Mouse (Mus musculus) forebrain, postnatal 0 days (tissue): Measurements from ENCODE around the gene Chp2. TPM values are rescaled to one million over a fixed set of nuclear protein-coding genes. Genes with fewer than 3 reads are reported as not detected.
"Not testable (repeated sequence)": the region's sequence is repeated elsewhere in the genome, so short reads cannot be mapped to it uniquely, and the experiment has no call there.

Source experiments
- ATAC-seq: fragments of 200-750 bp; cut with Nextera tagmentation; 2 replicates; pipeline ENCODE4 v1.8.0; 2017; ENCODE audit warnings: mild to moderate bottlenecking, moderate library complexity
- DNase-seq: peaks from one replicate; pipeline ENCODE4 v3.0.0-alpha.2; 2015
- H3K27ac ChIP-seq: fragments of 300-500 bp; sonication (generic); 2 replicates; pipeline ENCODE4 v1.5.1; 2014; ENCODE audit warnings: low read depth, mild to moderate bottlenecking, antibody characterized with exemption, low read length, moderate library complexity, mixed read lengths
- H3K27me3 ChIP-seq: fragments of 300-500 bp; sonication (generic); 2 replicates; pipeline ENCODE4 v1.6.1; 2014; ENCODE audit warnings: mild to moderate bottlenecking, low read length, mixed read lengths; ENCODE audit not compliant: insufficient read depth
- H3K36me3 ChIP-seq: fragments of 300-500 bp; sonication (generic); 2 replicates; pipeline ENCODE4 v1.6.1; 2014; ENCODE audit warnings: mild to moderate bottlenecking, moderate library complexity; ENCODE audit not compliant: insufficient read depth
- H3K4me1 ChIP-seq: fragments of 300-500 bp; sonication (generic); 2 replicates; pipeline ENCODE4 v1.6.1; 2014; ENCODE audit warnings: antibody characterized with exemption; ENCODE audit not compliant: insufficient read depth
- H3K4me2 ChIP-seq: fragments of 300-500 bp; sonication (generic); 2 replicates; pipeline ENCODE4 v1.6.1; 2014; ENCODE audit warnings: low read depth, mild to moderate bottlenecking, moderate library complexity
- H3K4me3 ChIP-seq: fragments of 300-500 bp; sonication (generic); 2 replicates; pipeline ENCODE4 v1.5.1; 2014; ENCODE audit warnings: low read depth, low read length, mixed read lengths
- H3K9ac ChIP-seq: fragments of 300-500 bp; sonication (generic); 2 replicates; pipeline ENCODE4 v1.6.1; 2014; ENCODE audit warnings: mild to moderate bottlenecking
- H3K9me3 ChIP-seq: fragments of 300-500 bp; sonication (generic); 2 replicates; pipeline ENCODE4 v1.6.1; 2016; ENCODE audit warnings: low read length
- CTCF ChIP-seq: sonication (generic); IDR thresholded peaks from 2 replicates; pipeline ENCODE4 v1.5.1; 2016; ENCODE audit warnings: antibody characterized with exemption, control low read depth, low read depth
- WGBS: fragments of 180-500 bp; shearing (Covaris S2); extraction: QIAGEN DNeasy Blood & Tissue Kit; methylation state at CpG from one replicate; pipeline ENCODE4 v1.1.7; 2014; 5-methylcytosine and 5-hydroxymethylcytosine counted together
- polyA plus RNA-seq: library from polyadenylated mRNA; unstranded; fragments of >200 nt; fragmentation: Nextera tagmentation; extraction: Ambion mirVana; gene quantifications from 2 replicates; pipeline ENCODE4 v1.2.1, GENCODE M21; 2015
- total RNA-seq: library from RNA; depleted of rRNA; stranded (reverse); fragments of >200 nt; gene quantifications from 2 replicates; pipeline ENCODE4 v1.2.3, GENCODE M21; 2014

The Chp2 gene
- total and polyA plus RNA-seq, 2 experiments from 2014 or later: 1.00 to 1.1 TPM

GRCm38 (mm10) chr7:122240413-122241119 is 21.3 kb downstream of the Chp2 start:
- H3K9ac ChIP-seq: no peak overlapping the region
- H3K4me2 ChIP-seq: no peak overlapping the region
- no peak for ATAC-seq
- H3K4me1 ChIP-seq: no peaks in the 10 kb centered on the region
- peak; percentile 35; the same call in 1 of the 2 replicates for TF ChIP-seq CTCF
- H3K4me3 ChIP-seq: no peak overlapping the region
- DNase-seq: no peak
- H3K9me3 ChIP-seq: no peaks in the 10 kb centered on the region
- WGBS: 78% methylated on average over 6 of the region's 6 CpGs
- H3K27ac ChIP-seq: no peak overlapping the region
- no peaks in the 10 kb centered on the region for H3K36me3 ChIP-seq
- H3K27me3 ChIP-seq: no peaks in the 10 kb centered on the region

- DNase-seq (peak; percentile 67), ATAC-seq (no peak)
- Histone ChIP-seq H3K27me3 (no peaks in the 10 kb centered on the region), H3K36me3 (no peaks in the 10 kb centered on the region), H3K4me1 (no peaks in the 10 kb centered on the region), H3K9me3 (no peaks in the 10 kb centered on the region), H3K9ac (no peak overlapping the region), H3K4me3 (no peak overlapping the region), H3K27ac (no peak overlapping the region), H3K4me2 (no peak overlapping the region)
- peak; percentile 88 for TF ChIP-seq CTCF
- WGBS: 51% methylated on average over 1 of the region's 1 CpGs
Observed at GRCm38 (mm10) chr7:122242260-122242659, 23.0 kb downstream of the Chp2 start.

GRCm38 (mm10) chr7:122242744-122243143 is 23.4 kb downstream of the Chp2 start:
- ATAC-seq, H3K9ac ChIP-seq, H3K4me3 ChIP-seq, H3K27me3 ChIP-seq, H3K36me3 ChIP-seq, H3K4me1 ChIP-seq, DNase-seq, H3K9me3 ChIP-seq, H3K4me2 ChIP-seq, H3K27ac ChIP-seq: not testable (repeated sequence)

GRCm38 (mm10) chr7:122244166-122244565 is 24.9 kb downstream of the Chp2 start:
- Histone ChIP-seq H3K9me3 (no peaks in the 10 kb centered on the region), H3K4me1 (no peaks in the 10 kb centered on the region), H3K27ac (no peak overlapping the region), H3K27me3 (no peaks in the 10 kb centered on the region), H3K9ac (no peak overlapping the region), H3K36me3 (no peaks in the 10 kb centered on the region), H3K4me3 (no peak overlapping the region), H3K4me2 (no peak overlapping the region)
- 12% methylated on average over 7 of the region's 7 CpGs for WGBS
- peak; percentile 73 for ATAC-seq
- DNase-seq: no peak
- no peak for TF ChIP-seq CTCF

- H3K27ac ChIP-seq: no peak overlapping the region
- 0 out of 2 replicates have a peak, but pooled peaks have one; percentile 56 for ATAC-seq
Observed at GRCm38 (mm10) chr7:122244584-122244983, 25.3 kb downstream of the Chp2 start.

GRCm38 (mm10) chr7:122245976-122246375 is 26.7 kb downstream of the Chp2 start:
- Histone ChIP-seq H3K4me1 (no peaks in the 10 kb centered on the region), H3K27ac (no peak overlapping the region), H3K9ac (no peak overlapping the region), H3K27me3 (no peaks in the 10 kb centered on the region), H3K4me3 (no peak overlapping the region), H3K9me3 (no peaks in the 10 kb centered on the region), H3K36me3 (no peaks in the 10 kb centered on the region), H3K4me2 (no peak overlapping the region)
- no peak for ATAC-seq
- no peak for TF ChIP-seq CTCF
- WGBS: 43% methylated on average over 5 of the region's 5 CpGs
- DNase-seq: no peak

More at GRCm38 (mm10) chr7:122244584-122244983, 25.3 kb downstream of the Chp2 start:
- no peaks in the 10 kb centered on the region for H3K9me3 ChIP-seq
- H3K4me3 ChIP-seq: no peak overlapping the region
- H3K36me3 ChIP-seq: no peaks in the 10 kb centered on the region
- no peaks in the 10 kb centered on the region for H3K4me1 ChIP-seq
- no peak overlapping the region for H3K4me2 ChIP-seq
- WGBS: 28% methylated on average over 8 of the region's 8 CpGs
- no peak for DNase-seq
- no peak overlapping the region for H3K9ac ChIP-seq
- no peak for TF ChIP-seq CTCF
- H3K27me3 ChIP-seq: no peaks in the 10 kb centered on the region

GRCm38 (mm10) chr7:122247254-122247864 is 28.1 kb downstream of the Chp2 start:
- no peak for TF ChIP-seq CTCF
- WGBS: 79% methylated on average over 10 of the region's 10 CpGs

More at GRCm38 (mm10) chr7:122247254-122247864, 28.1 kb downstream of the Chp2 start:
- Histone ChIP-seq H3K4me1 (no peaks in the 10 kb centered on the region), H3K27me3 (no peaks in the 10 kb centered on the region), H3K4me2 (no peak overlapping the region), H3K9me3 (no peaks in the 10 kb centered on the region), H3K36me3 (no peaks in the 10 kb centered on the region), H3K4me3 (no peak overlapping the region), H3K27ac (no peak overlapping the region), H3K9ac (no peak overlapping the region)
- ATAC-seq: no peak
- no peak for DNase-seq
